Mouse (Mus musculus): ENCODE data around the gene Slc38a9. TPM values are rescaled to one million over a fixed set of nuclear protein-coding genes. Genes with fewer than 3 reads are reported as not detected.
"Not testable (repeated sequence)": the region's sequence is repeated elsewhere in the genome, so short reads cannot be mapped to it uniquely, and the experiment has no call there.

Gene Slc38a9
- total and polyA plus RNA-seq, 3 experiments, result 1.6 to 89.5 (median 31.7) TPM

DNA sequence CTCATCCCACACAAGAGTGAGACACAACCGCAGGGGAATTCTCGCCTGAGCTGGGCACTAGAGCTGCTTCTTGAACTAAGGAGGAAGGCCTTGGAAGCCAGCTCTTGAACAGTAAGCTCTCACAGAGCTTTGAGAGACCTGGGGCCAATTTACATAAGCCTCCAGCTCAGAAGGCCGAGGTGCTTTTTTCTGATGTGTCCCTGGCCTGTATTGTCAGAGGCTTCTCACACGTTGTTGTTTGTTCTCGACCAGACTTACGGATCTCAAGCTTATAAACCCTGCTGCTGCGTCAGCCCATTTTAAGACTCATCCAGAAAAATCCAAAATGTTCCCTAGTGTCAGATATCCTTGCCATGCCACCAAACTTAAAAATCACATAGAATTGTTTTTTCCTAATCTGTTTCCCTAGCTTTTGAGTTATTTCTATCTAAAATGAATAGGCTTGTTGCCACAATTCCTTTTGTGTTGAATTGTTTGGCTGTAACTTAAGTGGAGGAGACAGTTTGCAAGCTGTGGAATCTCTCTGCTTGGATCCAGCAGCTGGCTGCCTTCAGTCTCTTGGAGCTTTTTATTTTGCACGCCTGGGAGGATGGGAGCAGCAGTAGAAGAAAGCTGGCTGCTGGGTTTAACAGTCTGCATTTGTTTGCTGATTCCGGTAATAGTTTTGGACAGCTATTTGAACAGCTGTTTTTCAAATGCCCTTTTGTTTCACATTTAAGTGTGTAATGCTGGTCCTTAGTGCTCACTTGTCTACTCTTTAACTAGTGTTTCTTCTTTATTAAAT lies 61.6 kb downstream of the Slc38a9 start:
- Histone ChIP-seq H3K4me3 (ENCODE audit: low read depth, low read length) (no peak overlapping the region), H3K36me3 (replicated peaks) (peaks cover 59% of the 10 kb centered on the region), H3K9me3 (replicated peaks) (no peaks in the 10 kb centered on the region), H3K4me1 (ENCODE audit: insufficient read depth, low read depth, low read length) (no peaks in the 10 kb centered on the region), H3K27me3 (ENCODE audit: insufficient read depth, low read length) (no peaks in the 10 kb centered on the region)
- no peak for DNase-seq (ENCODE audit: low spot score)
- no peak for TF ChIP-seq TAL1 (conservative IDR thresholded peaks at IDR 0.05; ENCODE audit: low read depth, low read length)
- TF ChIP-seq GATA2 (IDR thresholded peaks at IDR 0.05; ENCODE audit: borderline replicate concordance, low read depth, low read length), result no peak
- TF ChIP-seq GATA1 (IDR thresholded peaks at IDR 0.05; ENCODE audit: borderline replicate concordance, low read length), result no peak
- no peak for TF ChIP-seq POLR2AphosphoS5 (IDR thresholded peaks at IDR 0.05; ENCODE audit: insufficient replicate concordance, low read depth, low read length)
- TF ChIP-seq CTCF (IDR thresholded peaks at IDR 0.05; ENCODE audit: low read depth, low read length), result no peak
- ATAC-seq (ENCODE audit: extremely low read depth, insufficient number of reproducible peaks, low FRiP score, poor library complexity, severe bottlenecking), result no peak

- H3K9me3 ChIP-seq (replicated peaks); H3K4me3 ChIP-seq (ENCODE audit: low read depth, low read length); DNase-seq (ENCODE audit: low spot score); H3K27me3 ChIP-seq (ENCODE audit: insufficient read depth, low read length); ATAC-seq (ENCODE audit: extremely low read depth, insufficient number of reproducible peaks, low FRiP score, poor library complexity, severe bottlenecking); H3K4me1 ChIP-seq (ENCODE audit: insufficient read depth, low read depth, low read length): not testable (repeated sequence)
- H3K36me3 ChIP-seq (replicated peaks), result peaks cover 60% of the 10 kb centered on the region
Measured at GRCm38 (mm10) chr13:112724260-112724659, 63.7 kb downstream of the Slc38a9 start.

DNA sequence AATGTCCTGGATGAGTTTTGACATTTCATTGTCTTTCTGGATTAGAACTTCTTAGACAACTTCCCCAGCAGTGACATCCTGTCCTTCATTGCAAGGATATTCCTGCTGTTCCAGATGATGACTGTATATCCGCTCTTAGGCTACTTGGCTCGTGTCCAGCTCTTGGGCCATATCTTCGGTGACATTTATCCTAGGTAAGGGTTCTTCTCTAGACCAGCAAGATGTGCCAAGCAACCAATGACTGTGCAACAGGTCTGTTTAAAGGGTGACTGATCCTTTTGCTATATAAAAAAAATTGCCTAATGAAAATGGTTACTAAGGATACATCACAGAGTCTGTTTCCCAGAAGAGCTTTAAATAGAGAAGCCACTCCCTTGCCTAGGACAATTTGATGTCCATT lies 65.5 kb downstream of the Slc38a9 start:
- ATAC-seq (ENCODE audit: extremely low read depth, insufficient number of reproducible peaks, low FRiP score, poor library complexity, severe bottlenecking), result no peak
- peaks cover 8% of the 10 kb centered on the region for H3K9me3 ChIP-seq (replicated peaks)

GRCm38 (mm10) chr13:112733311-112733710 lies 72.8 kb downstream of the Slc38a9 start:
- TF ChIP-seq POLR2AphosphoS5 (IDR thresholded peaks at IDR 0.05; ENCODE audit: insufficient replicate concordance, low read depth, low read length) (no peak), CTCF (IDR thresholded peaks at IDR 0.05; ENCODE audit: low read depth, low read length) (no peak), GATA2 (IDR thresholded peaks at IDR 0.05; ENCODE audit: borderline replicate concordance, low read depth, low read length) (no peak), GATA1 (IDR thresholded peaks at IDR 0.05; ENCODE audit: borderline replicate concordance, low read length) (no peak), TAL1 (conservative IDR thresholded peaks at IDR 0.05; ENCODE audit: low read depth, low read length) (no peak)
- no peak for DNase-seq (ENCODE audit: low spot score)
- Histone ChIP-seq H3K9me3 (replicated peaks) (peaks cover 8% of the 10 kb centered on the region), H3K27me3 (ENCODE audit: insufficient read depth, low read length) (no peaks in the 10 kb centered on the region), H3K4me3 (ENCODE audit: low read depth, low read length) (no peak overlapping the region), H3K36me3 (replicated peaks) (peaks cover 42% of the 10 kb centered on the region), H3K4me1 (ENCODE audit: insufficient read depth, low read depth, low read length) (no peaks in the 10 kb centered on the region; the same call in 1 of the 2 replicates)
- ATAC-seq (ENCODE audit: extremely low read depth, insufficient number of reproducible peaks, low FRiP score, poor library complexity, severe bottlenecking), result no peak

More for the DNA sequence above, 65.5 kb downstream of the Slc38a9 start:
- TF ChIP-seq GATA1 (IDR thresholded peaks at IDR 0.05; ENCODE audit: borderline replicate concordance, low read length) (no peak), GATA2 (IDR thresholded peaks at IDR 0.05; ENCODE audit: borderline replicate concordance, low read depth, low read length) (no peak), TAL1 (conservative IDR thresholded peaks at IDR 0.05; ENCODE audit: low read depth, low read length) (no peak), POLR2AphosphoS5 (IDR thresholded peaks at IDR 0.05; ENCODE audit: insufficient replicate concordance, low read depth, low read length) (no peak), CTCF (IDR thresholded peaks at IDR 0.05; ENCODE audit: low read depth, low read length) (no peak)
- H3K27me3 ChIP-seq (ENCODE audit: insufficient read depth, low read length), result no peaks in the 10 kb centered on the region
- no peak for DNase-seq (ENCODE audit: low spot score)
- no peaks in the 10 kb centered on the region for H3K4me1 ChIP-seq (ENCODE audit: insufficient read depth, low read depth, low read length)
- no peak overlapping the region for H3K4me3 ChIP-seq (ENCODE audit: low read depth, low read length)
- H3K36me3 ChIP-seq (replicated peaks), result peaks cover 48% of the 10 kb centered on the region

DNA sequence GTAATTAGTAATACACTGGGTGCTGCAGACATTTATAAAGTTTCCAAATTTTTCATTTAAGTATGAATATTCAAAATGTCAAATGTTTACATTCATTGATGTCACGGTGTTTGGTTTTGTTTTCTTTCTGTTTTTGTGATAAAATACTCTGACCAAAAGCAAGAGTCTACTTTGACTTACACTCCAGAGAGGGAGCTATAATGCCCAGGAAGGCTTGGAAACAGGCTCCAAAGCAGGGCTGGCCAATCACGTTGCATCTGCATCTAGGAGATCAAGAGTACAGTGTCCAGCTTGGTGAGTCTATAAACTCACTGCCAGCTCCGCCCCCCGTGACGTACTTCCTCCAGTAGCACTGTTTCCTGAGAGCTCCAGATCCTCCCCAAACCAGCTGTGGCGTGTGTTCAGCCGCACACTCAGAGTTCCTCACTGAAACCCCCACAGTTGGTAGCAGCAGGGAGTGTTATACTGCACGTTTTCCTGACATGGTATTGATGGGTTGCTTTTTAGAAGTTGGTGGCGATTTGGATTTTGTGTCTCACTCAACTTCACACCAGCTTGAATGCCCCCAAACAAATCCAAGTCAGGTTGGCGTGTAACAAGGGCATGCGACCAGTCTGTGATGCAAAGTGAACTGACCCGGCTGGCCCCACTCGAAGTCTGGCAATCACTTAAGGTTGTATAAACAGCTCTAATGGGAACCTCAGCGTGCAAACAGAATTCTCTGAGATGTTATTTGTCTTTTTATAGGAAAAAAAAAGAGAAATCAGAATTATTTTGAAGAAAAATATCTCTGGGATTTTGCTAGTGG lies 74.6 kb downstream of the Slc38a9 start:
- H3K36me3 ChIP-seq (replicated peaks), result peaks cover 37% of the 10 kb centered on the region
- H3K9me3 ChIP-seq (replicated peaks), result 0 out of 2 replicates have a peak, but pooled peaks cover 2% of the 10 kb centered on the region
- TF ChIP-seq POLR2AphosphoS5 (IDR thresholded peaks at IDR 0.05; ENCODE audit: insufficient replicate concordance, low read depth, low read length) (no peak), CTCF (IDR thresholded peaks at IDR 0.05; ENCODE audit: low read depth, low read length) (no peak)
- no peaks in the 10 kb centered on the region for H3K27me3 ChIP-seq (ENCODE audit: insufficient read depth, low read length)
- H3K4me3 ChIP-seq (ENCODE audit: low read depth, low read length), result no peak overlapping the region
- DNase-seq (ENCODE audit: low spot score) (no peak), ATAC-seq (ENCODE audit: extremely low read depth, insufficient number of reproducible peaks, low FRiP score, poor library complexity, severe bottlenecking) (no peak)
- no peaks in the 10 kb centered on the region; the same call in 1 of the 2 replicates for H3K4me1 ChIP-seq (ENCODE audit: insufficient read depth, low read depth, low read length)

DNA sequence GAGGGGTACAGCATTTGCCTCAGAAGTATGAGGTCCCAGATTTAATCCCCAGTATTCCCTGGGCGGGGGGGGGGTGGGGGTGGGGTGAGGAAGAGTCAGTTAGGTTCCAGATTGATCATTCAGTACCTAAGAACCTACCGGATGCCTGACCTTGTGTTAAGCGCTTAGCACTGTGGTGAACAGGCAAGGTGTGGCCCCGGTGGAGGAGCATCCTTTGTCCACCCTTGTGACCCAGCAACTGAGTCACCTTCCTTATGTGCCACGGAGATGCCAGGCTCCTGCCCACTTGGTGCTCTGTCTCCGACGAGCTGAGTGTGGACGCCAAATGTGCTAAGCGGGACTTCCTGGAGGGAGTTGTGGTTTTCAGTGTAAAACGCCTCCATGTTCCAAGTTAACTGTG lies 75.9 kb downstream of the Slc38a9 start:
- no peak for ATAC-seq (ENCODE audit: extremely low read depth, insufficient number of reproducible peaks, low FRiP score, poor library complexity, severe bottlenecking)

More for the DNA sequence above, 75.9 kb downstream of the Slc38a9 start:
- no peak for DNase-seq (ENCODE audit: low spot score)
- Histone ChIP-seq H3K36me3 (replicated peaks) (peaks cover 33% of the 10 kb centered on the region), H3K4me3 (ENCODE audit: low read depth, low read length) (no peak overlapping the region), H3K9me3 (replicated peaks) (no peaks in the 10 kb centered on the region), H3K27me3 (ENCODE audit: insufficient read depth, low read length) (no peaks in the 10 kb centered on the region), H3K4me1 (ENCODE audit: insufficient read depth, low read depth, low read length) (no peaks in the 10 kb centered on the region; the same call in 1 of the 2 replicates)
- TF ChIP-seq TAL1 (conservative IDR thresholded peaks at IDR 0.05; ENCODE audit: low read depth, low read length), result no peak
- TF ChIP-seq GATA2 (IDR thresholded peaks at IDR 0.05; ENCODE audit: borderline replicate concordance, low read depth, low read length), result no peak
- no peak for TF ChIP-seq CTCF (IDR thresholded peaks at IDR 0.05; ENCODE audit: low read depth, low read length)
- no peak for TF ChIP-seq POLR2AphosphoS5 (IDR thresholded peaks at IDR 0.05; ENCODE audit: insufficient replicate concordance, low read depth, low read length)
- TF ChIP-seq GATA1 (IDR thresholded peaks at IDR 0.05; ENCODE audit: borderline replicate concordance, low read length), result no peak
